Mouse (Mus musculus) urinary bladder, postnatal 36 days (tissue): Measurements from ENCODE around the gene Wsb1.
"Not testable (repeated sequence)": the region's sequence is repeated elsewhere in the genome, so short reads cannot be mapped to it uniquely, and the experiment has no call there.

Experiments
- DNase-seq, 2 experiments: peaks; one replicate each; pipeline ENCODE4 v3.0.0; 2022; ENCODE audit warnings: low spot score in 2 of 2, mixed read lengths in 1 of 2

Gene Wsb1

DNA sequence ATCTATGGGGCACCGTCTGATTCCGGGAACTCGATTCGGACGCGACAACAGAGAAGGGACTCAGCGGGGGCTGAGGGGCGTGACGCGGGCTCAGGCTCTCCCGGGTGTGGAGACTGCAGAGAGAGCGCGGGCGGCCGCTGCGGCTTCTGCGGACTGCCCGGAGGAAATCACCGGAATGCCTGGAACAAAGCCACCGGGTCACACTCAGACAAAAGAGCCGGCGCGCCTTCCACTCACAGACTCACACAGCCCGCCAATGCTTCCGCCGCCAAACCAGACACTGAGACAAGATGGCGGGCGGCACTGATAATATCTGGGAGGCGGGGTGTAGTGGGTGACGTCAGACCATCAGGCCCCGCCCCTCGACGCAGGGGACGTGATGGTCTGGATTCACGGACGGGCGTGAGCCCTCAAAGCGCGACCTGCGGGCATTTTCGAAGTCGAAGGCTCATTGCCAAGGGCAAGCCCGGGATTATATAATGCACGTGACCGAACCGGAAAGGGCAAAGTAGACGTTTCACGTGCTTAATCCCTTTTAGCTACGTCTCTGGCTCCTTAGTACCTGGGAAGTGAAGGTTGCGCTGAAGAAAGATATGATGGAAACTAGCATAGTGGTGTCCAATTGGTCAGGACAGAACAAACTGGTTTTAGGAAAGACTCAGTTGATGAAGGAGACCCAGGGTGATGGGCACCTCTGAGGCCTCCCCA, at the start of gene Wsb1:
Gene Wsb1, minus strand, starts transcription at position 281 of the 708 bp plus-strand sequence.
- peak; percentile 90 to 92 for DNase-seq

DNA sequence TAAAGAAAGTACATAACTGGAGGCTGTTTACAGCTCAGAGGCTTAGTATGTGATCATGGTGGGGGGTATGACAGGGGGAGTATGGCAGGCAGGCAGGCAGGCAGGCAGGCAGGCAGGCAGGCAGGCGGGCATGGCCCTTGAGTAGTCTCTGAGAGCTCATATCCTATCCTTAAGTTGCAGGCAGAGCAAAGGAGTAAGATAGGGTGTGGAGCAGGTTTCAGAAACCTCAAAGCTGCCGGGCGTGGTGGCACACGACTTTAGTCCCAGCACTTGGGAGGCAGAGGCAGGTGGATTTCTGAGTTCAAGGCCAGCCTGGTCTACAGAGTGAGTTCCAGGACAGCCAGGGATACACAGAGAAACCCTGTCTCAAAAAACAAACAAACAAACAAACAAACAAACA, 49.8 kb upstream of the Wsb1 start:
- DNase-seq, result not testable (repeated sequence)

DNA sequence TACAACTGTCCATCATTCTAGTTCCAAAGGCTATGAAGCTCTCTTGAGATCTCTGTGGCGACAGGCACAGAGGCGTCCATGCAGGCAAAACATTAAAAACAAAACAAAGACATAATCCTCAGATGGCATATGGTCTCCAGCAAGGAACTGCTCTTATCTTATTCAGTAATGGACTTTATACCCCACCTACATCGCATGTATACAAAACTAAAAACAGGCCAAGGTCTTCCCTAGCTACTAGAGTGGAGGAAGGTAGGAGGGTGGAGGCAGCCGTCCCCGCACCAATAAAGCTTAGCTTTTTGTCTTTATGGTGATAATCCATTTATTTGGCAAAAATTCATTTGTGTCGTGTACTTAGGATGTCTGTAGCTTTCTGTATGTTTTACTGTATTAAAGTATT, 48.6 kb upstream of the Wsb1 start:
- DNase-seq, result no peak

DNA sequence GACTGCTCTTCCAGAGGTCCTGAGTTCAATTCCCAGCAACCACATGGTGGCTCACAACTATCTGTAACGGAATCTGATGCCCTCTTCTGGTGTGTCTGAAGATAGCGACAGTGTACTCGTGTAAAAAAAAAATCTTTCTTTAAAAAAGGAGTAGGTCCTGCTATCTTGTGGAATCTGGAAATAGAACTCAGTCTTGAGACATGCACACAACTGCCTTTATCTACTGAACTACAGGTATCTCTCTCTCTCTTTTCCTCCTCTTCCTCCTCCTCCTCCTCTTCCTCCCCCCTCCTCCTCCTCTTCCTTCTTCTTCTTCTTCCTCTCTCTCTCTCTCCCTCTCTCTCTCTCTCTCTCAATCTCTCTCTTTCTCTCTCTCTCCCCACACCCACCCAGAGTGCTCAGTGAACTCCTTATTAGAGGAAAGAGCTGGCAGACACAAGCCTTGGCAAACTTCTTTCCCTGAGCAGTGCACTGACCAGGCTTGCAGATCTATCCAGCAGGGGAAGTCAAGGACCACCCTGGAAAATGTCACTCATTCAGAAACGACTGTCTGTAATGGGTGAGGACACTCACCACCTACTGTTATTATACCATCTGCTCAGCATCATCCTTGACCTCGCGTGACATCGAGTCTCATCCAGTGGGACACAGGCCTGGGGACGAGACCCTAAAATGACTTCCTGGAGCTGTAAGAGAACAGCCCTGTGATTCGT, 45.4 kb upstream of the Wsb1 start:
- no peak for DNase-seq

- no peak for DNase-seq
Measured at GRCm38 (mm10) chr11:79296856-79297491, 42.5 kb upstream of the Wsb1 start, which contains the start of gene Gm9964. Gm9964 (minus strand) TSS chr11:79296906.

DNA sequence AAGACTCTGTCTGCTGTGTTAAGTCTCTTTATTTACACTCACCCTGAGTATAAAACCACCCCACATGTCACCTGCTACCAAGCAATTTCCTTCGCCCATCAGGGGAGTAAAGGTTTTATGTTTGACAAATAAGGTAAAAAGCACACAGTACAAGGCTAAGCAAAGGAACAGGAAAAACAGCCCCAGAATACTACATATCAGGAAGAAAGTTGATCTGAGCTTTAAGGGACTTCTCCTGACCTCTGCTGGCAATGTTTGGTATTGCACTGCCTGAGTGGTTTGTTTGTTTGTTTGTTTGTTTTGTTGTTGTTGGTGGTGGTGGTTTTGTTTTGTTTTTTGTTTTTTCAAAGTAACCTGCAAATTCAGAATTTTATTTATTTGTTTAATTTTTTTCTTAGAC, 41.7 kb upstream of the Wsb1 start:
- DNase-seq, result no peak

- no peak for DNase-seq
Measured at GRCm38 (mm10) chr11:79293971-79294370, 39.5 kb upstream of the Wsb1 start.

DNA sequence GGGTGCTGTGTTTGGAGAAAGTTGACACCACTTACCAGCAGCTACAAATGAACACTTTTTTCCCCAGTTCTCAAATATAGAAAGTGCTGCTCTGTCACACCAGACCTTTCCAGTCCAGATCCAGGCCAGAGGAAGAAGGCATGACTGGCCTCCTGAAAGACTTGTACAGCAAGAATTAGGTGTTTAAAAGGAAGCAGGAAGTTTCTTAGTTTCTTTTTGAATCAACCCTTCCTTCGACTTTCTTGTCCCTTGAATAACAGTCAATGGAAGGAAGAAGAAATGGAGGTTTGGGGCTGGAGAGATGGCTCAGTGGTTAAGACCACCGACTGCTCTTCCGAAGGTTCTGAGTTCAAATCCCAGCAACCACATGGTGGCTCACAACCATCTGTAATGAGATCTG, 38.6 kb upstream of the Wsb1 start:
- DNase-seq, result no peak

DNA sequence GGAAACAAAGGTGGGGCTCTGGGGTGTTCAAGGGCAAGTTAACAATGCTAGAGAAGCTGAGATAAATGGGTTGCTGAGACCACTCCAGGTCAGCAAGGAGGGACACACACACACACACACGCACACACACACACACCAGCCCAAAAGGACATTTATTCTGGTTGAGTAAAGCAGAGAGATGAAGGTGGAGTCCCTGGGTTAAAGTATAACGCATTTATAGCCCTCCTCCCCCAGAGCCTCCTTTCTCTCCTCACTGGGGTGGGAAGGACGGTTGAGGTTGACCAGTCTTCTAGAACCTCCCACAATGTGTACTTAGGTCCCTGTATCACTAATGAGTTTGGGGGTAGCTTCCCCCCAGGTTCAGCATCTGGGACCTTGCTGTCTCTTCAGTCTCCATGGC, 37.7 kb upstream of the Wsb1 start:
- no peak for DNase-seq

DNA sequence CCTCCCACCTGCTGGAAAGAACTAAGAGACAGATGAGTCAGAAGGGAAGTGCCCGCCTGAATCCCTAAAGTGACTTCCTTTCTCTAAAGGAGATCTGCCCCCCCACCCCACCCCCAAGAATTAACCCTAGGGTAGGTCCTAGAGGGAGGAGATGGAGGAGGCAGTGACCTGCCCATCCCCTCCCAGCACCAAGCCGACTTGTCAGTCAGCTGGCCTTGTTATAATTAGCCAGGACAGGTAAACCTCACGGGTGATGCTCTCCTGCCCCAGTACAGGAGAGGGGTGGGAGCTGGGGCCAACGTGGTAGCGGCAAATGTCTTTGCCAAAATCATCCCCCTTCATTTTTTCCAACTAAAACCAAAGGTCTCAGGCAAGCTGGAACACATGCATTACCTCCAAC, 37.2 kb upstream of the Wsb1 start:
- no peak for DNase-seq

- DNase-seq, result no peak
Measured at GRCm38 (mm10) chr11:79290473-79290872, 36.0 kb upstream of the Wsb1 start.

- no peak for DNase-seq
Measured at GRCm38 (mm10) chr11:79288913-79289640, 34.6 kb upstream of the Wsb1 start.

GRCm38 (mm10) chr11:79288278-79288843, 33.9 kb upstream of the Wsb1 start:
- no peak for DNase-seq

GRCm38 (mm10) chr11:79287447-79287846, 33.0 kb upstream of the Wsb1 start:
- DNase-seq, result no peak

- DNase-seq, result no peak
Measured at GRCm38 (mm10) chr11:79286305-79286799, 31.9 kb upstream of the Wsb1 start.

- DNase-seq, result no peak
Measured at GRCm38 (mm10) chr11:79283350-79284030, 29.0 kb upstream of the Wsb1 start.

GRCm38 (mm10) chr11:79281396-79281795, 26.9 kb upstream of the Wsb1 start:
- DNase-seq, result no peak

- no peak for DNase-seq
Measured at GRCm38 (mm10) chr11:79279732-79280405, 25.4 kb upstream of the Wsb1 start.

DNA sequence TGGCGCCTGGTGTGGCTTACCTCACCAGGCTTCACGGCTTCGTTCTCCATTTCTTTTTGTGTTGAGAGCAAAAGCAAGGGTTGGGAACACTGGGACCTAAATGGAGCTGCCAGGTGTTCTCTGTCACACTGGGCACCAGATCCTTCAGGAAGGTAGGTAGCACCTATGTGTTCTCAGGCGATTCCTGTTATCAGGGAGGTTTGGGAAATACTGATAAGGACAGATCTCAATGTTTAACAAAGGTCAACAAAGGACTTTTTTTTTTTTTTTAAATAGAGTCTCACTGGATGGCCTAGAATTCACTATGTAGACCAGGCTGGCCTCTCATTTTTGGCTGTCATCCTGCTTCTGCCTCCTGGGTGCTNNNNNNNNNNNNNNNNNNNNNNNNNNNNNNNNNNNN, 19.3 kb upstream of the Wsb1 start:
- DNase-seq, result no peak

DNA sequence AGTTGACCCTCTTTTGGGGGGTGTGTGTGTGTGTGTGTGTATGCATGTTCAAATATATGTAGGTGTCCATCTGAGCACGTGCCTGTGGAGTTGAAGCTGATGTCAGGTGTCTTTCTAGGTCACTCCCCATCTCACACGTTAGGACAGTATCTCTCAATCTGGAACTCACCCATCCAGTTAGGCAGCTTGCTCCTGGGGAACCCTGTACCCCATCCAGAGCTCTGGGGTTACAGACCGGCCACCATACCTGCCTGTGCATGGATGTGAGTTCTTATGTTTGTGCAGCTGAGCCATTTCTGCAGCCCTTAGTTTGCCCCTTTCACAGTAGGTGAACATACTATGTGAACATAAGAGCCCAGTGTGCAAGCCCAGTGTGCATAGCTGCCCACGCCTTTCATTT, 18.6 kb upstream of the Wsb1 start:
- no peak for DNase-seq
